Mouse (Mus musculus) cerebellum, adult 11-12 months (tissue): ENCODE results near the gene Rabggta.

Experiments used
- DNase-seq: peaks from one replicate; pipeline ENCODE4 v3.0.0; 2022

Rabggta gene

GRCm38 (mm10) chr14:55681160-55682117 is 40.6 kb downstream of the Rabggta start, which contains the start of gene Tinf2:
Gene Tinf2, minus strand, starts transcription at chr14:55681820.
- DNase-seq: peak; percentile 98

GRCm38 (mm10) chr14:55677615-55678014 is 44.4 kb downstream of the Rabggta start:
- no peak for DNase-seq

GRCm38 (mm10) chr14:55672741-55673060 is 49.4 kb downstream of the Rabggta start:
- DNase-seq: no peak

- peak; percentile 91 for DNase-seq
Observed at GRCm38 (mm10) chr14:55671833-55672740, 50.0 kb downstream of the Rabggta start, which contains the start of the genes Gmpr2 and Nedd8. Gene Gmpr2, plus strand, starts transcription at chr14:55671941. Gene Nedd8, minus strand, starts transcription at chr14:55672124.

GRCm38 (mm10) chr14:55671486-55671832 is 50.6 kb downstream of the Rabggta start:
- DNase-seq: no peak
